Mouse (Mus musculus) forebrain, embryonic 13.5 days (tissue): ENCODE data around the gene 4933424G06Rik. TPM values are rescaled to one million over a fixed set of nuclear protein-coding genes. Genes with fewer than 3 reads are reported as not detected.

ENCODE experiments used
- ATAC-seq: fragments of 200-750 bp; cut with Nextera tagmentation; 2 replicates; pipeline ENCODE4 v1.8.0; 2017
- H3K27ac ChIP-seq: fragments of 300-500 bp; sonication (generic); 2 replicates; pipeline ENCODE4 v1.5.1; 2015; ENCODE audit warnings: inconsistent platforms, mild to moderate bottlenecking, moderate library complexity
- H3K27me3 ChIP-seq: fragments of 300-500 bp; sonication (generic); 2 replicates; pipeline ENCODE4 v1.6.1; 2015; ENCODE audit warnings: mild to moderate bottlenecking, inconsistent platforms
- H3K36me3 ChIP-seq: fragments of 300-500 bp; sonication (generic); 2 replicates; pipeline ENCODE4 v1.6.1; 2015; ENCODE audit warnings: mild to moderate bottlenecking, inconsistent platforms; ENCODE audit not compliant: poor library complexity, severe bottlenecking
- H3K4me1 ChIP-seq: fragments of 300-500 bp; sonication (generic); 2 replicates; pipeline ENCODE4 v1.6.1; 2015; ENCODE audit warnings: inconsistent platforms
- H3K4me2 ChIP-seq: fragments of 300-500 bp; sonication (generic); 2 replicates; pipeline ENCODE4 v1.6.1; 2015; ENCODE audit warnings: inconsistent platforms, mild to moderate bottlenecking, moderate library complexity
- H3K4me3 ChIP-seq: fragments of 300-500 bp; sonication (generic); 2 replicates; pipeline ENCODE4 v1.5.1; 2015; ENCODE audit warnings: mild to moderate bottlenecking, inconsistent platforms
- H3K9ac ChIP-seq: fragments of 300-500 bp; sonication (generic); 2 replicates; pipeline ENCODE4 v1.6.1; 2015; ENCODE audit warnings: mild to moderate bottlenecking, inconsistent platforms
- H3K9me3 ChIP-seq: fragments of 300-500 bp; sonication (generic); replicated peaks from 2 replicates; pipeline ENCODE4 v1.6.1; 2016; ENCODE audit warnings: inconsistent platforms
- WGBS: fragments of 180-500 bp; shearing (Covaris S2); methylation state at CpG from one replicate; pipeline ENCODE4 v1.1.7; 2015; 5-methylcytosine and 5-hydroxymethylcytosine counted together
- polyA plus RNA-seq: library from polyadenylated mRNA; unstranded; fragments of >200 nt; fragmentation: Nextera tagmentation; extraction: Ambion mirVana; gene quantifications from 2 replicates; pipeline ENCODE4 v1.2.1, GENCODE M21; 2015

The 4933424G06Rik gene
- polyA plus RNA-seq, 1 experiment from 2014 or later, result not detected

- WGBS, result 2% methylated on average over 20 of the region's 20 CpGs
- ATAC-seq, result peak; percentile 83
- peak overlapping the region; percentile 48 for H3K4me3 ChIP-seq
- H3K27me3 ChIP-seq, result no peaks in the 10 kb centered on the region
- peak overlapping the region; percentile 84 for H3K4me2 ChIP-seq
- peaks cover 9% of the 10 kb centered on the region; the same call in 1 of the 2 replicates for H3K4me1 ChIP-seq
- H3K27ac ChIP-seq, result peak overlapping the region; percentile 59
- no peaks in the 10 kb centered on the region for H3K36me3 ChIP-seq
- peak overlapping the region; percentile 75 for H3K9ac ChIP-seq
- H3K9me3 ChIP-seq, result no peaks in the 10 kb centered on the region
These were observed 74.6 kb downstream of the 4933424G06Rik start for GRCm38 (mm10) chr1:36784365-36785134.

GRCm38 (mm10) chr1:36785238-36785641 lies 75.3 kb downstream of the 4933424G06Rik start:
- Histone ChIP-seq H3K4me2 (peak overlapping the region; percentile 84), H3K36me3 (no peaks in the 10 kb centered on the region), H3K9ac (peak overlapping the region; percentile 75), H3K27me3 (no peaks in the 10 kb centered on the region), H3K27ac (peak overlapping the region; percentile 59), H3K9me3 (no peaks in the 10 kb centered on the region), H3K4me1 (peaks cover 12% of the 10 kb centered on the region; the same call in 1 of the 2 replicates), H3K4me3 (peak overlapping the region; percentile 48)
- ATAC-seq, result peak; percentile 65
- 2% methylated on average over 16 of the region's 16 CpGs for WGBS

GRCm38 (mm10) chr1:36786377-36786776 lies 76.4 kb downstream of the 4933424G06Rik start:
- peaks cover 12% of the 10 kb centered on the region; the same call in 1 of the 2 replicates for H3K4me1 ChIP-seq
- no peak for ATAC-seq
- H3K27ac ChIP-seq, result no peak overlapping the region
- no peak overlapping the region for H3K4me2 ChIP-seq
- WGBS, result 93% methylated on average over 7 of the region's 7 CpGs
- peaks cover 8% of the 10 kb centered on the region for H3K36me3 ChIP-seq
- H3K9me3 ChIP-seq, result no peaks in the 10 kb centered on the region
- H3K27me3 ChIP-seq, result no peaks in the 10 kb centered on the region
- no peak overlapping the region for H3K4me3 ChIP-seq
- H3K9ac ChIP-seq, result no peak overlapping the region

- 63% methylated on average over 8 of the region's 8 CpGs for WGBS
- peaks cover 12% of the 10 kb centered on the region; the same call in 1 of the 2 replicates for H3K4me1 ChIP-seq
- ATAC-seq, result no peak
- H3K9ac ChIP-seq, result no peak overlapping the region
- H3K36me3 ChIP-seq, result peaks cover 34% of the 10 kb centered on the region
- H3K4me2 ChIP-seq, result no peak overlapping the region
- no peaks in the 10 kb centered on the region for H3K27me3 ChIP-seq
- H3K4me3 ChIP-seq, result no peak overlapping the region
- H3K9me3 ChIP-seq, result no peaks in the 10 kb centered on the region
- H3K27ac ChIP-seq, result no peak overlapping the region
These were observed 79.5 kb downstream of the 4933424G06Rik start for GRCm38 (mm10) chr1:36789416-36789815.

- Histone ChIP-seq H3K4me1 (no peaks in the 10 kb centered on the region), H3K4me3 (no peak overlapping the region), H3K9me3 (no peaks in the 10 kb centered on the region), H3K4me2 (no peak overlapping the region), H3K36me3 (peaks cover 88% of the 10 kb centered on the region), H3K9ac (no peak overlapping the region), H3K27me3 (no peaks in the 10 kb centered on the region), H3K27ac (no peak overlapping the region)
- ATAC-seq, result no peak
- WGBS, result 95% methylated on average over 7 of the region's 7 CpGs
These were observed 86.8 kb downstream of the 4933424G06Rik start for GRCm38 (mm10) chr1:36796711-36797110.

GRCm38 (mm10) chr1:36797481-36797880 lies 87.5 kb downstream of the 4933424G06Rik start:
- Histone ChIP-seq H3K4me1 (no peaks in the 10 kb centered on the region), H3K4me2 (no peak overlapping the region), H3K9me3 (no peaks in the 10 kb centered on the region), H3K9ac (no peak overlapping the region), H3K36me3 (peaks cover 92% of the 10 kb centered on the region), H3K4me3 (no peak overlapping the region), H3K27me3 (no peaks in the 10 kb centered on the region), H3K27ac (no peak overlapping the region)
- no peak for ATAC-seq
- WGBS, result 82% methylated on average over 10 of the region's 10 CpGs

- Histone ChIP-seq H3K27me3 (no peaks in the 10 kb centered on the region), H3K4me1 (no peaks in the 10 kb centered on the region), H3K9me3 (no peaks in the 10 kb centered on the region), H3K4me2 (no peak overlapping the region), H3K27ac (no peak overlapping the region), H3K36me3 (peaks cover 89% of the 10 kb centered on the region), H3K9ac (no peak overlapping the region), H3K4me3 (no peak overlapping the region)
- no peak for ATAC-seq
- WGBS, result 88% methylated on average over 3 of the region's 3 CpGs
These were observed 90.5 kb downstream of the 4933424G06Rik start for GRCm38 (mm10) chr1:36800379-36801011.

GRCm38 (mm10) chr1:36804259-36804658 lies 94.3 kb downstream of the 4933424G06Rik start:
- H3K27ac ChIP-seq, result no peak overlapping the region
- no peak overlapping the region for H3K4me2 ChIP-seq
- H3K27me3 ChIP-seq, result no peaks in the 10 kb centered on the region
- peaks cover 88% of the 10 kb centered on the region for H3K36me3 ChIP-seq
- ATAC-seq, result no peak
- no peaks in the 10 kb centered on the region for H3K9me3 ChIP-seq
- no peak overlapping the region for H3K9ac ChIP-seq
- H3K4me1 ChIP-seq, result no peaks in the 10 kb centered on the region
- H3K4me3 ChIP-seq, result no peak overlapping the region
- 86% methylated on average over 9 of the region's 9 CpGs for WGBS

- Histone ChIP-seq H3K27ac (no peak overlapping the region), H3K36me3 (peaks cover 88% of the 10 kb centered on the region), H3K9ac (no peak overlapping the region), H3K4me1 (no peaks in the 10 kb centered on the region), H3K27me3 (no peaks in the 10 kb centered on the region), H3K4me2 (no peak overlapping the region), H3K4me3 (no peak overlapping the region), H3K9me3 (no peaks in the 10 kb centered on the region)
- ATAC-seq, result no peak
- WGBS, result 98% methylated on average over 4 of the region's 4 CpGs
These were observed 94.9 kb downstream of the 4933424G06Rik start for GRCm38 (mm10) chr1:36804833-36805232.

- Histone ChIP-seq H3K9me3 (no peaks in the 10 kb centered on the region), H3K27me3 (no peaks in the 10 kb centered on the region), H3K4me1 (no peaks in the 10 kb centered on the region), H3K36me3 (peaks cover 94% of the 10 kb centered on the region), H3K4me3 (no peak overlapping the region), H3K9ac (no peak overlapping the region), H3K27ac (no peak overlapping the region), H3K4me2 (no peak overlapping the region)
- no peak for ATAC-seq
- WGBS, result 97% methylated on average over 7 of the region's 7 CpGs
These were observed 96.4 kb downstream of the 4933424G06Rik start for GRCm38 (mm10) chr1:36806181-36806905.

GRCm38 (mm10) chr1:36807086-36807485 lies 97.1 kb downstream of the 4933424G06Rik start:
- Histone ChIP-seq H3K27me3 (no peaks in the 10 kb centered on the region), H3K9ac (no peak overlapping the region), H3K36me3 (peaks cover 94% of the 10 kb centered on the region), H3K4me2 (no peak overlapping the region), H3K4me3 (no peak overlapping the region), H3K9me3 (no peaks in the 10 kb centered on the region), H3K4me1 (no peaks in the 10 kb centered on the region), H3K27ac (no peak overlapping the region)
- no peak for ATAC-seq
- 90% methylated on average over 1 of the region's 1 CpGs for WGBS
